12 mouse cellular contexts compared by ENCODE assay signal in the genomic region with DNA sequence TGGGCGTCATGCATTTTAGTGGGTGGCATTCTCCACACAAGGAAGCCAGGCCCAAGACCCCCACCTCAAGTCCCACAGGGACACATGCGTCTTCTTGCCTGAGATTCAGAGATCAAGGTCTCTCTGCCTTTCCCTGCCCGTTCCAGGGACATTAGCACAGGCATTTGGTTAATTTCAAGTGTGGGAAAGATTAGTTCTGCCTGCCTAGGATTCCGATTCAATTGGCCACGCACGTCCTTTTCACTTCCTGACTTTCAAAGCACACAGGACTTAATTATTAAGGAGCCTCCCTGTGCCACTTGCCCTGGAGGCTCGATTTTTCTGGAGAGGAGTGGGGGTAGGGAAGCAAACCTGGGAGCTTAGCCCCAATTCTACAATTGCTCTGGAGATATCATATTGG. TPM values are rescaled to one million over a fixed set of nuclear protein-coding genes. Genes with fewer than 3 reads are reported as not detected.
DNase-seq lines count a peak whose midpoint lies in the region; ATAC-seq and TF ChIP-seq lines count a peak whose summit lies in the region.
"Had no signal": no experiment of that assay in that cellular context is flagged by ENCODE, and none has a peak within 500 bp of the region (broad histone marks: within the 10 kb centered on the region; RNA-seq: fewer than 3 reads in every experiment).

No protein-coding gene starts in this region.

- 28% methylated on average over 7 of the region's 7 CpGs for WGBS in forebrain, embryonic 13.5 days
- WGBS in forebrain, embryonic 15.5 days: 23% methylated on average over 7 of the region's 7 CpGs
- WGBS in embryonic facial prominence, embryonic 10.5 days: 25% methylated on average over 7 of the region's 7 CpGs
- 15% methylated on average over 7 of the region's 7 CpGs for WGBS in hindbrain, embryonic 14.5 days
- WGBS in midbrain, embryonic 15.5 days: 22% methylated on average over 7 of the region's 7 CpGs
- WGBS in thymus, adult 2 months: 89% methylated on average over 7 of the region's 7 CpGs

- H3K27ac ChIP-seq in forebrain, embryonic 13.5 days: peak overlapping the region; percentile 53; the same call in 1 of the 2 replicates
- H3K27ac ChIP-seq in forebrain, embryonic 15.5 days (replicated peaks): no peak overlapping the region
- H3K27ac ChIP-seq in embryonic facial prominence, embryonic 10.5 days (replicated peaks): peak overlapping the region; percentile 71
- H3K27ac ChIP-seq in hindbrain, embryonic 14.5 days: peak overlapping the region; percentile 18; the same call in 1 of the 2 replicates
- H3K27ac ChIP-seq in midbrain, embryonic 15.5 days: peak overlapping the region; percentile 27; the same call in 1 of the 2 replicates
- H3K27ac ChIP-seq in thymus, adult 2 months (ENCODE audit: control insufficient read depth, insufficient read depth, low read length): no peak overlapping the region
- H3K27ac ChIP-seq: kidney, postnatal 0 days; liver, embryonic 14.5 days had no signal

- H3K36me3 ChIP-seq in forebrain, embryonic 13.5 days (ENCODE audit: poor library complexity, severe bottlenecking): peaks cover 21% of the 10 kb centered on the region
- no peaks in the 10 kb centered on the region for H3K36me3 ChIP-seq in forebrain, embryonic 15.5 days
- peaks cover 25% of the 10 kb centered on the region for H3K36me3 ChIP-seq in embryonic facial prominence, embryonic 10.5 days (replicated peaks)
- no peaks in the 10 kb centered on the region for H3K36me3 ChIP-seq in hindbrain, embryonic 14.5 days (replicated peaks; ENCODE audit: control insufficient read depth, insufficient read depth)
- no peaks in the 10 kb centered on the region for H3K36me3 ChIP-seq in midbrain, embryonic 15.5 days (replicated peaks)
- no peaks in the 10 kb centered on the region for H3K36me3 ChIP-seq in thymus, adult 2 months (ENCODE audit: control insufficient read depth, insufficient read depth, low read length)
- H3K36me3 ChIP-seq: G1E; heart, embryonic 12.5 days had no signal

- H3K4me2 ChIP-seq in forebrain, embryonic 13.5 days: 0 out of 2 replicates have a peak overlapping the region, but pooled peaks have one; percentile 6
- H3K4me2 ChIP-seq in forebrain, embryonic 15.5 days (replicated peaks): no peak overlapping the region
- H3K4me2 ChIP-seq in hindbrain, embryonic 14.5 days (replicated peaks): peak overlapping the region; percentile 4; the same call in 1 of the 2 replicates
- no peak overlapping the region; the same call in none of the 2 replicates for H3K4me2 ChIP-seq in midbrain, embryonic 15.5 days
- H3K4me2 ChIP-seq: heart, embryonic 12.5 days had no signal

- TF ChIP-seq POLR2A in thymus, adult 2 months (IDR thresholded peaks at IDR 0.05; ENCODE audit: control insufficient read depth, extremely low read depth, insufficient read depth, low read length, poor library complexity): no peak

- H3K9ac ChIP-seq in forebrain, embryonic 13.5 days: no peak overlapping the region
- H3K9ac ChIP-seq in forebrain, embryonic 15.5 days (replicated peaks): no peak overlapping the region
- no peak overlapping the region for H3K9ac ChIP-seq in hindbrain, embryonic 14.5 days
- no peak overlapping the region for H3K9ac ChIP-seq in midbrain, embryonic 15.5 days
- H3K9ac ChIP-seq: heart, embryonic 12.5 days; liver, embryonic 14.5 days had no signal

- peaks cover 91% of the 10 kb centered on the region for H3K4me1 ChIP-seq in forebrain, embryonic 13.5 days
- H3K4me1 ChIP-seq in forebrain, embryonic 15.5 days: peaks cover 63% of the 10 kb centered on the region
- H3K4me1 ChIP-seq in embryonic facial prominence, embryonic 10.5 days: peaks cover 84% of the 10 kb centered on the region
- peaks cover 62% of the 10 kb centered on the region for H3K4me1 ChIP-seq in hindbrain, embryonic 14.5 days (replicated peaks; ENCODE audit: control insufficient read depth, insufficient read depth, low read length)
- peaks cover 58% of the 10 kb centered on the region for H3K4me1 ChIP-seq in midbrain, embryonic 15.5 days
- peaks cover 9% of the 10 kb centered on the region; the same call in 1 of the 2 replicates for H3K4me1 ChIP-seq in thymus, adult 2 months (replicated peaks; ENCODE audit: control insufficient read depth, insufficient read depth, low read length)

- TF ChIP-seq CTCF in thymus, adult 2 months (IDR thresholded peaks at IDR 0.05; ENCODE audit: borderline replicate concordance, control insufficient read depth, extremely low read depth, insufficient read depth, low read length, poor library complexity): no peak

- DNase-seq in embryonic facial prominence, embryonic 10.5 days (ENCODE audit: low spot score): peak; percentile 50
- no peak for DNase-seq in hindbrain, embryonic 14.5 days (ENCODE audit: low spot score)
- no peak for DNase-seq in thymus, adult 2 months
- no peak for DNase-seq in right cerebral cortex, postnatal 25 days
- DNase-seq: right cerebral cortex, postnatal 14 days had no signal

- ATAC-seq in forebrain, embryonic 13.5 days: no peak
- ATAC-seq in forebrain, embryonic 15.5 days (replicated peaks): no peak
- ATAC-seq in hindbrain, embryonic 14.5 days (ENCODE audit: low FRiP score): no peak
- ATAC-seq in midbrain, embryonic 15.5 days (replicated peaks): no peak; the same call in 1 of the 2 replicates

- no peaks in the 10 kb centered on the region for H3K27me3 ChIP-seq in forebrain, embryonic 13.5 days
- H3K27me3 ChIP-seq in forebrain, embryonic 15.5 days: no peaks in the 10 kb centered on the region
- no peaks in the 10 kb centered on the region for H3K27me3 ChIP-seq in embryonic facial prominence, embryonic 10.5 days (replicated peaks; ENCODE audit: low read depth, poor library complexity, severe bottlenecking)
- no peaks in the 10 kb centered on the region for H3K27me3 ChIP-seq in hindbrain, embryonic 14.5 days (ENCODE audit: control insufficient read depth, insufficient read depth, low read length)
- H3K27me3 ChIP-seq in midbrain, embryonic 15.5 days (replicated peaks): no peaks in the 10 kb centered on the region
- no peaks in the 10 kb centered on the region for H3K27me3 ChIP-seq in thymus, adult 2 months (ENCODE audit: control insufficient read depth, insufficient read depth, low read length)
- H3K27me3 ChIP-seq: heart, embryonic 12.5 days had no signal

- no peak overlapping the region for H3K4me3 ChIP-seq in forebrain, embryonic 13.5 days
- H3K4me3 ChIP-seq in forebrain, embryonic 15.5 days: no peak overlapping the region
- H3K4me3 ChIP-seq in embryonic facial prominence, embryonic 10.5 days: peak overlapping the region; percentile 23; the same call in 1 of the 2 replicates
- H3K4me3 ChIP-seq in hindbrain, embryonic 14.5 days (replicated peaks; ENCODE audit: low read length): no peak overlapping the region
- no peak overlapping the region for H3K4me3 ChIP-seq in midbrain, embryonic 15.5 days
- no peak overlapping the region for H3K4me3 ChIP-seq in thymus, adult 2 months (ENCODE audit: control insufficient read depth, insufficient read depth, low read length)
- H3K4me3 ChIP-seq: heart, embryonic 12.5 days had no signal

- H3K9me3 ChIP-seq in forebrain, embryonic 13.5 days (replicated peaks): no peaks in the 10 kb centered on the region
- no peaks in the 10 kb centered on the region for H3K9me3 ChIP-seq in forebrain, embryonic 15.5 days
- H3K9me3 ChIP-seq in embryonic facial prominence, embryonic 10.5 days: no peaks in the 10 kb centered on the region
- no peaks in the 10 kb centered on the region for H3K9me3 ChIP-seq in hindbrain, embryonic 14.5 days (ENCODE audit: control insufficient read depth, low read length)
- no peaks in the 10 kb centered on the region for H3K9me3 ChIP-seq in midbrain, embryonic 15.5 days
- H3K9me3 ChIP-seq: G1E; heart, embryonic 12.5 days had no signal

RNA-seq across cellular contexts. Expression of gene Boc, which starts 13.5 kb away (rescaled TPM):
- polyA plus RNA-seq in forebrain, embryonic 13.5 days (2015; fragmentation: Nextera tagmentation; extraction: Ambion mirVana): 20.6 and 21.2 TPM in 2 replicates
- 15.3 and 16.9 TPM in 2 replicates for polyA plus RNA-seq in forebrain, embryonic 15.5 days (2015; fragmentation: Nextera tagmentation; extraction: Ambion mirVana)
- polyA plus RNA-seq in embryonic facial prominence, embryonic 10.5 days (2016; fragmentation: Nextera tagmentation; extraction: Ambion mirVana): 14.2 and 14.3 TPM in 2 replicates
- 10.1 and 11.8 TPM in 2 replicates for polyA plus RNA-seq in hindbrain, embryonic 14.5 days (2014; fragmentation: Nextera tagmentation; extraction: Ambion mirVana)
- polyA plus RNA-seq in midbrain, embryonic 15.5 days (2015; fragmentation: Nextera tagmentation; extraction: Ambion mirVana): 11.7 and 15.8 TPM in 2 replicates
- 13.1 and 14.6 TPM in 2 replicates for polyA plus RNA-seq in thymus, adult 2 months (2012; rRNA removed)
- polyA plus RNA-seq: G1E had no signal

Comparison
In these comparisons a context has a peak if more than half of its experiments do, and no peak if none do; other contexts are left out.
1. H3K27ac ChIP-seq: peak in forebrain, embryonic 13.5 days (single experiment), embryonic facial prominence, embryonic 10.5 days (single experiment), hindbrain, embryonic 14.5 days (single experiment) and midbrain, embryonic 15.5 days (single experiment); none in forebrain, embryonic 15.5 days (single experiment) and thymus, adult 2 months (single experiment).
2. H3K4me2 ChIP-seq: peak in forebrain, embryonic 13.5 days (single experiment) and hindbrain, embryonic 14.5 days (single experiment); none in forebrain, embryonic 15.5 days (single experiment) and midbrain, embryonic 15.5 days (single experiment).